Mouse (Mus musculus): ENCODE measurements around the gene Zmiz2. TPM values are rescaled to one million over a fixed set of nuclear protein-coding genes. Genes with fewer than 3 reads are reported as not detected.

Zmiz2 gene
- total and polyA plus RNA-seq, 3 experiments, result 12.3 to 90.3 (median 35.5) TPM

DNA sequence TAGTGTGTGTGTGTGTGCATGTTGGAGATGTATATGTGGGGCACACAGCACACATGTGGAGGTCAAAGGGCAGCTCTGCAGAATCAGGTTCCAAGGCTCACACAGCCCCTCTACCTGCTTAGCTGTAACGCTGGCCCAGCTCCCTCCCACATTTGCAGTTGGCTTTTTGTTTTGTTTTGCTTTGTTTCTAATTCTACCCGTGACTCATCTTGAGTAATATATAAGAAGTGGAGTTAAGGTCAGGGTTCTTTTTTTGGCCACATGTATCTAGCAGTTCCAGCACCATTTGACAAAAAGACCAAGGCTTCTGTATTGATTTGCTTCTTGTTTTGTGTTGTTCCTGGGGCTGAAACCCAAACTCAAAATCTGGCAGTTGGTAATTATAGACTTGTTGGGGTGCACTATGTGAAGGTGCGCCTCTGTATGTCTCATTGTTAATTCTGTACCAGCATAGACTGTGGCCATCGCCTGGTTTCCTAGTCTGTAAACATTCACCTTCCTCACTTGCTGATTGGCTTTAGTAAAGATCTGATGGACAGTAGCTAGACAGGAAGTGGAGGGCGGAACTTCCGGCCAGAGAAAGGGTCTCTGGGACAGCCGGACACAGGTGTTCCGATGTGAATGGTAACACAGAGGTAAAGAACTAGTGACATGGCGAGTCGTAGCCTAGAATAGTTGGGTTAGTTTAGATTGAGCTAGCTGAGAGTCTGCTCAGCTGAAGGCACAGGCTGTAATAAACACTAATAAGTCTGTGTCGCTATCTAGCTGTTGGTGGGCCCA is 17.3 kb upstream of the Zmiz2 start:
- Histone ChIP-seq H3K27me3 (ENCODE audit: control insufficient read depth in 1 of 2, insufficient read depth in 2 of 2, low read length in 2 of 2) (no peaks in the 10 kb centered on the region), H3K27ac (ENCODE audit: control insufficient read depth, low read depth, low read length) (no peak overlapping the region), H3K4me3 (ENCODE audit: control insufficient read depth in 1 of 2, insufficient read depth in 1 of 2, low read depth in 2 of 2, low read length in 2 of 2) (no peak overlapping the region), H3K9me3 (replicated peaks; ENCODE audit: insufficient read depth, low read length) (no peaks in the 10 kb centered on the region), H3K36me3 (ENCODE audit: control insufficient read depth in 1 of 2, insufficient read depth in 2 of 2, low read length in 2 of 2) (no peaks in the 10 kb centered on the region), H3K4me1 (ENCODE audit: control insufficient read depth in 1 of 2, insufficient read depth in 2 of 2, low read length in 2 of 2) (no peaks in the 10 kb centered on the region), H3K9ac (ENCODE audit: control insufficient read depth, low read depth, low read length, poor library complexity, severe bottlenecking) (no peak overlapping the region), H3K79me2 (ENCODE audit: control insufficient read depth, insufficient read depth, low read length, poor library complexity) (no peaks in the 10 kb centered on the region)
- no peak for DNase-seq (ENCODE audit: low read depth, low spot score)
- TF ChIP-seq POLR2A (IDR thresholded peaks at IDR 0.05; ENCODE audit: control insufficient read depth in 1 of 2, insufficient read depth in 1 of 2, low read depth in 1 of 2, low read length in 2 of 2, poor library complexity in 1 of 2) (no peak), MEF2A (IDR thresholded peaks at IDR 0.05; ENCODE audit: extremely low read depth, insufficient replicate concordance, low read depth, low read length, poor library complexity, severe bottlenecking) (no peak), HCFC1 (IDR thresholded peaks at IDR 0.05; ENCODE audit: low read depth, low read length) (no peak), MYC (IDR thresholded peaks at IDR 0.05; ENCODE audit: low read depth, low read length) (no peak), SIN3A (IDR thresholded peaks at IDR 0.05; ENCODE audit: low read length) (no peak), USF1 (IDR thresholded peaks at IDR 0.05; ENCODE audit: low read depth, low read length) (no peak)

DNA sequence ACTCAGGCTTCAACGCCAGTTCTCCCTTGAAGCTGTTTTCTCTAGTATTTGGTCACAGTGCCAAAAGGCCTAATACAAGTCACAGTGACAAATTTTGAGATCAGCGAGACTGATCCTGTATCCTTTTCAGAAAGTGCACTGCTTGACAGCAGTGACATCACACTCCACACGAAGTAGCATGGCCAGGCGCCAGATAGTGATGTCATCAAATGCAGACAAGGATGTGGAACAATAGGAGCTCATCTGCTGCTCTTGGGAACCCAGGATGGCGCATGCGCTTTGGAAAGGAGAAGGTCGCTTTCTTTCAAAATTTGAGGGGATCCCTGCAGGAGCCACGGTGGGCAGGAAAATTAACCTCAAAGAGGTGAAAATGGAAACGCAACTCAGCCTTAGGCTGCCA is 16.1 kb upstream of the Zmiz2 start:
- Histone ChIP-seq H3K27me3 (ENCODE audit: control insufficient read depth in 1 of 2, insufficient read depth in 2 of 2, low read length in 2 of 2) (no peaks in the 10 kb centered on the region; a peak in 1 of 4 replicates), H3K36me3 (ENCODE audit: control insufficient read depth in 1 of 2, insufficient read depth in 2 of 2, low read length in 2 of 2) (no peaks in the 10 kb centered on the region), H3K4me1 (ENCODE audit: control insufficient read depth in 1 of 2, insufficient read depth in 2 of 2, low read length in 2 of 2) (no peaks in the 10 kb centered on the region), H3K27ac (ENCODE audit: control insufficient read depth, low read depth, low read length) (no peak overlapping the region), H3K79me2 (ENCODE audit: control insufficient read depth, insufficient read depth, low read length, poor library complexity) (no peaks in the 10 kb centered on the region), H3K9me3 (replicated peaks; ENCODE audit: insufficient read depth, low read length) (no peaks in the 10 kb centered on the region), H3K4me3 (ENCODE audit: control insufficient read depth in 1 of 2, insufficient read depth in 1 of 2, low read depth in 2 of 2, low read length in 2 of 2) (no peak overlapping the region), H3K9ac (ENCODE audit: control insufficient read depth, low read depth, low read length, poor library complexity, severe bottlenecking) (no peak overlapping the region)
- TF ChIP-seq SMC3 (IDR thresholded peaks at IDR 0.05; ENCODE audit: low read depth, low read length), result no peak
- no peak for TF ChIP-seq CTCF (IDR thresholded peaks at IDR 0.05 in 2 of 3, conservative IDR thresholded peaks at IDR 0.05 in 1 of 3; ENCODE audit: control insufficient read depth in 1 of 3, insufficient read depth in 1 of 3, low read depth in 2 of 3, low read length in 3 of 3, poor library complexity in 1 of 3, severe bottlenecking in 1 of 3)
- TF ChIP-seq NELFE (IDR thresholded peaks at IDR 0.05; ENCODE audit: low read depth, low read length), result no peak
- no peak for DNase-seq (ENCODE audit: low read depth, low spot score)

DNA sequence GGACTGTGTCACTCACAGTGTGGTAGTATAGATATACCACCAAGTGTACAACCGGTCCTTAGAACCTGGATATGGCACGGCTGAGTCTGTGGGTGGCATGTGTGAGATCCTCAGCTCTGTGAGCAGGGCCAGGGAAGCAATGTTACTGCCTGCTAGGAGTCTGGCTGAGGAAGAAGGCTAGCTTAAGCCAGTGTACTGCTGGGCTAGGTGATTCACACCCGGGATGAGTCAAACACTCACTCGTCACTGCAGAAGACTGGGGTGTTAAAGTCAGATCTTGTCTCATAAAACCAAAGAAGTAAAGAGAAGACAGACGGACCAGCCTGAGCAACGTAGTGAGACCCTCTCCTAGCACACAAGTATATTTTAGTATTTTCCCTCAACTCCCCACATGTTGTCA is 8.0 kb upstream of the Zmiz2 start:
- Histone ChIP-seq H3K27ac (ENCODE audit: control insufficient read depth, low read depth, low read length) (no peak overlapping the region), H3K79me2 (ENCODE audit: control insufficient read depth, insufficient read depth, low read length, poor library complexity) (no peaks in the 10 kb centered on the region), H3K36me3 (ENCODE audit: control insufficient read depth in 1 of 2, insufficient read depth in 2 of 2, low read length in 2 of 2) (no peaks in the 10 kb centered on the region), H3K9ac (ENCODE audit: control insufficient read depth, low read depth, low read length, poor library complexity, severe bottlenecking) (no peak overlapping the region), H3K27me3 (ENCODE audit: control insufficient read depth in 1 of 2, insufficient read depth in 2 of 2, low read length in 2 of 2) (no peaks in the 10 kb centered on the region; a peak in 1 of 4 replicates), H3K4me1 (ENCODE audit: control insufficient read depth in 1 of 2, insufficient read depth in 2 of 2, low read length in 2 of 2) (no peaks in the 10 kb centered on the region), H3K9me3 (replicated peaks; ENCODE audit: insufficient read depth, low read length) (no peaks in the 10 kb centered on the region), H3K4me3 (ENCODE audit: control insufficient read depth in 1 of 2, insufficient read depth in 1 of 2, low read depth in 2 of 2, low read length in 2 of 2) (no peak overlapping the region)
- TF ChIP-seq MAFK (IDR thresholded peaks at IDR 0.05; ENCODE audit: borderline replicate concordance, low read depth, low read length), result no peak
- no peak for TF ChIP-seq RAD21 (IDR thresholded peaks at IDR 0.05; ENCODE audit: low read depth, low read length)
- TF ChIP-seq ZC3H11A (IDR thresholded peaks at IDR 0.05; ENCODE audit: low read depth, low read length), result no peak
- no peak for TF ChIP-seq MYC (IDR thresholded peaks at IDR 0.05; ENCODE audit: low read depth, low read length)
- TF ChIP-seq GATA1 (IDR thresholded peaks at IDR 0.05; ENCODE audit: low read depth, low read length), result no peak
- no peak for TF ChIP-seq TCF12 (IDR thresholded peaks at IDR 0.05; ENCODE audit: low read depth, low read length)
- no peak for TF ChIP-seq CHD1 (IDR thresholded peaks at IDR 0.05; ENCODE audit: low read depth, low read length)
- TF ChIP-seq MAZ (IDR thresholded peaks at IDR 0.05; ENCODE audit: low read depth, low read length), result no peak
- TF ChIP-seq POLR2AphosphoS5 (IDR thresholded peaks at IDR 0.05; ENCODE audit: borderline replicate concordance, low read depth, low read length), result no peak
- no peak for TF ChIP-seq ZMIZ1 (IDR thresholded peaks at IDR 0.05; ENCODE audit: low read depth, low read length)
- TF ChIP-seq SMC3 (IDR thresholded peaks at IDR 0.05; ENCODE audit: low read depth, low read length), result no peak
- no peak for TF ChIP-seq MXI1 (IDR thresholded peaks at IDR 0.05; ENCODE audit: low read depth, low read length)
- TF ChIP-seq SIN3A (IDR thresholded peaks at IDR 0.05; ENCODE audit: low read length), result no peak
- no peak for TF ChIP-seq MEF2A (IDR thresholded peaks at IDR 0.05; ENCODE audit: extremely low read depth, insufficient replicate concordance, low read depth, low read length, poor library complexity, severe bottlenecking)
- no peak for TF ChIP-seq TAL1 (IDR thresholded peaks at IDR 0.05; ENCODE audit: low read length)
- TF ChIP-seq JUND (IDR thresholded peaks at IDR 0.05; ENCODE audit: low read depth, low read length), result no peak
- no peak for TF ChIP-seq MAX (IDR thresholded peaks at IDR 0.05; ENCODE audit: low read length)
- no peak for TF ChIP-seq MYB (IDR thresholded peaks at IDR 0.05; ENCODE audit: low read depth, low read length)
- TF ChIP-seq HCFC1 (IDR thresholded peaks at IDR 0.05; ENCODE audit: low read depth, low read length), result no peak
- DNase-seq (ENCODE audit: low read depth, low spot score), result no peak

Data from MEL (cell line).